Mouse (Mus musculus) midbrain, embryonic 10.5 days (tissue): Measurements from ENCODE around the gene Tmem82. TPM values are rescaled to one million over a fixed set of nuclear protein-coding genes. Genes with fewer than 3 reads are reported as not detected.

ENCODE experiments used
- DNase-seq: peaks from one replicate; pipeline ENCODE4 v3.0.0-alpha.2; 2017; ENCODE audit warnings: low spot score
- H3K27ac ChIP-seq: fragments of 300-500 bp; sonication (generic); replicated peaks from 2 replicates; pipeline ENCODE4 v1.5.1; 2016; ENCODE audit warnings: mild to moderate bottlenecking
- H3K27me3 ChIP-seq: fragments of 300-500 bp; sonication (generic); 2 replicates; pipeline ENCODE4 v1.6.1; 2016; ENCODE audit warnings: low read depth, mild to moderate bottlenecking; ENCODE audit not compliant: poor library complexity, severe bottlenecking
- H3K36me3 ChIP-seq: fragments of 300-500 bp; sonication (generic); 2 replicates; pipeline ENCODE4 v1.6.1; 2016; ENCODE audit warnings: mild to moderate bottlenecking, moderate library complexity
- H3K4me1 ChIP-seq: fragments of 300-500 bp; sonication (generic); 2 replicates; pipeline ENCODE4 v1.6.1; 2016
- H3K4me3 ChIP-seq: fragments of 300-500 bp; sonication (generic); 2 replicates; pipeline ENCODE4 v1.5.1; 2016; ENCODE audit warnings: mild to moderate bottlenecking, moderate library complexity
- H3K9me3 ChIP-seq: fragments of 300-500 bp; sonication (generic); replicated peaks from 2 replicates; pipeline ENCODE4 v1.6.1; 2016; ENCODE audit warnings: mild to moderate bottlenecking
- WGBS: fragments of 180-500 bp; shearing (Covaris S2); methylation state at CpG from one replicate; pipeline ENCODE4 v1.1.7; 2016; 5-methylcytosine and 5-hydroxymethylcytosine counted together
- polyA plus RNA-seq: library from polyadenylated mRNA; unstranded; fragments of >200 nt; fragmentation: Nextera tagmentation; extraction: Ambion mirVana; gene quantifications from 2 replicates; pipeline ENCODE4 v1.2.1, GENCODE M21; 2016

Tmem82 gene
- 0.98 and 1.3 TPM in 2 replicates for polyA plus RNA-seq

GRCm38 (mm10) chr4:141618565-141619243 is at the start of gene Tmem82:
Gene Tmem82, minus strand, starts transcription at chr4:141618633.
- H3K27ac ChIP-seq = peak within 1 kb of the TSS; percentile 76
- H3K4me3 ChIP-seq = peak within 1 kb of the TSS; percentile 51
- H3K27me3 ChIP-seq = peaks cover 22% of the 10 kb centered on the region
- H3K9me3 ChIP-seq = no peaks in the 10 kb centered on the region
- H3K4me1 ChIP-seq = peaks cover 42% of the 10 kb centered on the region
- WGBS = 32% methylated on average over 20 of the region's 20 CpGs
- no peaks in the 10 kb centered on the region for H3K36me3 ChIP-seq
- DNase-seq = peak; percentile 64

- peaks cover 18% of the 10 kb centered on the region for H3K36me3 ChIP-seq
- no peaks in the 10 kb centered on the region for H3K27me3 ChIP-seq
- H3K4me3 ChIP-seq = peak within 1 kb of the TSS; percentile 86
- H3K4me1 ChIP-seq = peaks cover 22% of the 10 kb centered on the region
- H3K27ac ChIP-seq = peak within 1 kb of the TSS; percentile 91
- 68% methylated on average over 8 of the region's 8 CpGs for WGBS
- no peaks in the 10 kb centered on the region for H3K9me3 ChIP-seq
- no peak for DNase-seq
Observed at GRCm38 (mm10) chr4:141664799-141665198, 46.4 kb upstream of the Tmem82 start, which contains the start of gene Plekhm2. Gene Plekhm2, minus strand, starts transcription at chr4:141664899.

- WGBS = 3% methylated on average over 60 of the region's 60 CpGs
- peak overlapping the region; percentile 91 for H3K27ac ChIP-seq
Observed at GRCm38 (mm10) chr4:141664011-141664745, 45.7 kb upstream of the Tmem82 start.

GRCm38 (mm10) chr4:141663122-141663931 is 44.9 kb upstream of the Tmem82 start:
- peak overlapping the region; percentile 91 for H3K27ac ChIP-seq
- peaks cover 29% of the 10 kb centered on the region for H3K36me3 ChIP-seq
- WGBS = 6% methylated on average over 46 of the region's 47 CpGs

More at GRCm38 (mm10) chr4:141664011-141664745, 45.7 kb upstream of the Tmem82 start:
- Histone ChIP-seq H3K4me1 (peaks cover 22% of the 10 kb centered on the region), H3K36me3 (peaks cover 22% of the 10 kb centered on the region), H3K4me3 (peak overlapping the region; percentile 86), H3K9me3 (no peaks in the 10 kb centered on the region), H3K27me3 (no peaks in the 10 kb centered on the region)
- DNase-seq = peak; percentile 69

GRCm38 (mm10) chr4:141660884-141661283 is 42.5 kb upstream of the Tmem82 start:
- Histone ChIP-seq H3K4me1 (peaks cover 29% of the 10 kb centered on the region), H3K4me3 (no peak overlapping the region), H3K27ac (no peak overlapping the region), H3K36me3 (peaks cover 44% of the 10 kb centered on the region), H3K9me3 (no peaks in the 10 kb centered on the region), H3K27me3 (no peaks in the 10 kb centered on the region)
- WGBS = 90% methylated on average over 11 of the region's 11 CpGs
- no peak for DNase-seq

More at GRCm38 (mm10) chr4:141663122-141663931, 44.9 kb upstream of the Tmem82 start:
- H3K9me3 ChIP-seq = no peaks in the 10 kb centered on the region
- peak overlapping the region; percentile 86 for H3K4me3 ChIP-seq
- peaks cover 22% of the 10 kb centered on the region for H3K4me1 ChIP-seq
- H3K27me3 ChIP-seq = no peaks in the 10 kb centered on the region
- peak; percentile 60 for DNase-seq

- 78% methylated on average over 4 of the region's 4 CpGs for WGBS
Observed at GRCm38 (mm10) chr4:141659739-141660138, 41.3 kb upstream of the Tmem82 start.

GRCm38 (mm10) chr4:141658846-141659484 is 40.5 kb upstream of the Tmem82 start:
- WGBS = 93% methylated on average over 6 of the region's 6 CpGs
- no peak for DNase-seq
- H3K36me3 ChIP-seq = peaks cover 58% of the 10 kb centered on the region

More at GRCm38 (mm10) chr4:141659739-141660138, 41.3 kb upstream of the Tmem82 start:
- peaks cover 25% of the 10 kb centered on the region for H3K4me1 ChIP-seq
- H3K27ac ChIP-seq = no peak overlapping the region
- no peak overlapping the region for H3K4me3 ChIP-seq
- no peaks in the 10 kb centered on the region for H3K27me3 ChIP-seq
- DNase-seq = no peak
- H3K9me3 ChIP-seq = no peaks in the 10 kb centered on the region
- H3K36me3 ChIP-seq = peaks cover 53% of the 10 kb centered on the region

GRCm38 (mm10) chr4:141656932-141657331 is 38.5 kb upstream of the Tmem82 start:
- Histone ChIP-seq H3K4me1 (0 out of 2 replicates have a peak, but pooled peaks cover 8% of the 10 kb centered on the region), H3K9me3 (no peaks in the 10 kb centered on the region), H3K4me3 (no peak overlapping the region), H3K36me3 (peaks cover 71% of the 10 kb centered on the region), H3K27me3 (no peaks in the 10 kb centered on the region), H3K27ac (0 out of 2 replicates have a peak overlapping the region, but pooled peaks have one; percentile 28)
- 89% methylated on average over 8 of the region's 8 CpGs for WGBS
- DNase-seq = no peak

More at GRCm38 (mm10) chr4:141658846-141659484, 40.5 kb upstream of the Tmem82 start:
- no peak overlapping the region for H3K27ac ChIP-seq
- H3K9me3 ChIP-seq = no peaks in the 10 kb centered on the region
- no peaks in the 10 kb centered on the region for H3K27me3 ChIP-seq
- peaks cover 18% of the 10 kb centered on the region for H3K4me1 ChIP-seq
- no peak overlapping the region for H3K4me3 ChIP-seq

GRCm38 (mm10) chr4:141655908-141656608 is 37.6 kb upstream of the Tmem82 start:
- Histone ChIP-seq H3K4me1 (0 out of 2 replicates have a peak, but pooled peaks cover 12% of the 10 kb centered on the region), H3K4me3 (no peak overlapping the region), H3K27ac (no peak overlapping the region), H3K36me3 (peaks cover 76% of the 10 kb centered on the region), H3K9me3 (no peaks in the 10 kb centered on the region), H3K27me3 (no peaks in the 10 kb centered on the region)
- 84% methylated on average over 12 of the region's 12 CpGs for WGBS
- no peak for DNase-seq

- no peak for DNase-seq
- Histone ChIP-seq H3K27ac (no peak overlapping the region), H3K9me3 (no peaks in the 10 kb centered on the region), H3K4me1 (0 out of 2 replicates have a peak, but pooled peaks cover 12% of the 10 kb centered on the region), H3K4me3 (no peak overlapping the region), H3K36me3 (peaks cover 65% of the 10 kb centered on the region), H3K27me3 (no peaks in the 10 kb centered on the region)
- WGBS = 95% methylated on average over 6 of the region's 6 CpGs
Observed at GRCm38 (mm10) chr4:141654509-141654908, 36.1 kb upstream of the Tmem82 start.

GRCm38 (mm10) chr4:141653813-141654212 is 35.4 kb upstream of the Tmem82 start:
- Histone ChIP-seq H3K36me3 (peaks cover 69% of the 10 kb centered on the region), H3K27ac (no peak overlapping the region), H3K4me1 (0 out of 2 replicates have a peak, but pooled peaks cover 12% of the 10 kb centered on the region), H3K4me3 (no peak overlapping the region), H3K9me3 (no peaks in the 10 kb centered on the region), H3K27me3 (no peaks in the 10 kb centered on the region)
- no peak for DNase-seq
- WGBS = 94% methylated on average over 13 of the region's 13 CpGs
